Mouse (Mus musculus): ENCODE measurements around the gene Nfasc. TPM values are rescaled to one million over a fixed set of nuclear protein-coding genes. Genes with fewer than 3 reads are reported as not detected.

Gene Nfasc
- polyA plus RNA-seq, 1 experiment from 2014 or later: 0.12 TPM

DNA sequence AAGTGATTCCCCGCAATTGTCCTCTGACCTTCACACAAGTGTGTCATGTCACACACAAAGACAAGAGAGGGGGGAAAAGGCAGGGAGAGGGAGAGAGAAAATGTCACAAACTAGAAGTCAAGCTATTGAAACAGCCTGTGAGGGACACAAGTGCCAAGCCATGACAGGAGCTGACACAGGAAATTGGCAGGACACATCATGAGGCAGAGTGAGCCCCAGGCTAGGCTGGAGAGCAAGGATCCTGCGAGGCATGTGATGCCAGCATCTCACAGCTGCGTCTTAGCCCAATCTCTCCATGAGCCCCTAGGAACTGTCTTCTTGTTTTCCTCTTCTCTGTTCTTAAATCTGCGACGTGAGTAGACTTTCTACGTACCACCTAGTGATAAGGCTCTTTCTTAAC lies 33.4 kb upstream of the Nfasc start:
- 80% methylated on average over 6 of the region's 6 CpGs for WGBS
- Histone ChIP-seq H3K4me2 (ENCODE audit: low read length) (no peak overlapping the region), H3K9me3 (replicated peaks; ENCODE audit: low read length) (no peaks in the 10 kb centered on the region), H3K36me3 (ENCODE audit: insufficient read depth, low read length) (no peaks in the 10 kb centered on the region), H3K4me1 (replicated peaks; ENCODE audit: insufficient read depth, low read length) (no peaks in the 10 kb centered on the region), H3K4me3 (replicated peaks; ENCODE audit: low read depth, low read length) (no peak overlapping the region), H3K27me3 (ENCODE audit: insufficient read depth, low read length) (no peaks in the 10 kb centered on the region), H3K9ac (ENCODE audit: low read depth, low read length) (no peak overlapping the region), H3K27ac (no peak overlapping the region)
- DNase-seq (ENCODE audit: low spot score) (no peak), ATAC-seq (replicated peaks; ENCODE audit: low FRiP score, low read depth) (no peak)
- TF ChIP-seq CTCF (IDR thresholded peaks at IDR 0.05; ENCODE audit: low read depth): no peak

DNA sequence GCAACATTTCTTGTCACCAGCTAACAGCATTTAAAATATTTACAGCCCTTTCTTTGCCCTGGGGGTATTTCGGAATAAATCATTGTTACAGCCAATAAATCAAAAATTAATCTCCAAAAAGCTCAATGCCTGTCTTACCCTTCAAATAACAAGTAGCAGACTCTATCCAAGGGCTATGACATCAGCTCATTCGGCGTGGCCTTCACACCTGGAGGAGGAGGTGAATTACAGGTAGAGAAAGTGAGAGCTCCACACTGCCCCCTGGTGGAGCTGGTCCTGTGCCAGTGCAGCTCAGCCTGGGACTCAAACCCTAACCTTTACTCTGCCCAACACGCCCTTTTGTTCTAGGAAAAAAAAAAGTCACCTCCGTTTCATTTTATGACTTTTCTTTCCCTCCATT lies 29.8 kb upstream of the Nfasc start:
- 34% methylated on average over 5 of the region's 5 CpGs for WGBS
- Histone ChIP-seq H3K4me3 (replicated peaks; ENCODE audit: low read depth, low read length) (no peak overlapping the region), H3K4me1 (replicated peaks; ENCODE audit: insufficient read depth, low read length) (no peaks in the 10 kb centered on the region), H3K27ac (no peak overlapping the region), H3K27me3 (ENCODE audit: insufficient read depth, low read length) (no peaks in the 10 kb centered on the region), H3K4me2 (ENCODE audit: low read length) (no peak overlapping the region), H3K9me3 (replicated peaks; ENCODE audit: low read length) (no peaks in the 10 kb centered on the region), H3K9ac (ENCODE audit: low read depth, low read length) (no peak overlapping the region), H3K36me3 (ENCODE audit: insufficient read depth, low read length) (no peaks in the 10 kb centered on the region)
- DNase-seq (ENCODE audit: low spot score) (peak; percentile 12), ATAC-seq (replicated peaks; ENCODE audit: low FRiP score, low read depth) (no peak)
- TF ChIP-seq CTCF (IDR thresholded peaks at IDR 0.05; ENCODE audit: low read depth): peak; percentile 65

DNA sequence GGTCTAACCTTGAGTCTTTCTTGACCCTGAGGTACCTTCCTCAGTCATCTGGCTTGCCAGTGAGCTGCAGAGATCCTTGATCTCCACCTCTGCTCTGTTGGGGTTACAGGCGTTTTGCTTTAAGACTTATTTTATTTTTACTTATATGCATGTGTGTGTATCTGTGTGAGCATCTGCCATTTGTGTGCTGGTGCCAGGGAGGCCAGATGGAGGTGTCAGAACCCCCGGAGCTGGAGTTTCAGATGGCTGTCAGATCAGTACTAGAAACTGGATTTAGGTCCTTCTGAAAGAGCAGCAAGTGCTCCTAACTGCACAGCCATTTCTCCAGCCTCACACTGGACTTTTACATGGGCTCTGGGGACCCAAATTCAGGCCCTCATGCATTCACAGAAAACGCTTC lies 28.0 kb upstream of the Nfasc start:
- WGBS: 73% methylated on average over 3 of the region's 3 CpGs

DNA sequence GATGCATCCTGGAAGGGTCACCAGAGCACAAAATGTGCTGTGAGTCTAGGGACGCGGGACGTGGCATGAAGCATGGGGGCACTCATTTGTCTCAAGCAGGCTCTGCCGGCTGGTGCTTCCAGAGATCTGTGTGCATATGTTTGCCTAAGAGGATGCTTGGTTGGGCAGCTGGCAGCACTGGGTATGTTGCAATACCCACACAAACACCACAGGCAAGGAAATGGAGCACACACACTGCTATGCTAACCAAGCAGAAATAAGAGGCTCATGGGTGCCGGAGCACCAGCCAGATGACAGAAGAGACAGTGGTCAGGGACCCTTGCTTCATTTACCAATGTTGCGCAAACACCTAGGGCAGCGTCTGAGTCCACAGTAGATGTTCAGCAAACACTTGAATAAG lies 25.8 kb upstream of the Nfasc start:
- H3K27ac ChIP-seq: no peak overlapping the region
- 81% methylated on average over 7 of the region's 7 CpGs for WGBS
- H3K4me1 ChIP-seq (replicated peaks; ENCODE audit: insufficient read depth, low read length): 0 out of 2 replicates have a peak, but pooled peaks cover 4% of the 10 kb centered on the region

More for the DNA sequence above, 28.0 kb upstream of the Nfasc start:
- H3K27ac ChIP-seq: no peak overlapping the region
- no peak overlapping the region for H3K4me3 ChIP-seq (replicated peaks; ENCODE audit: low read depth, low read length)
- 0 out of 2 replicates have a peak, but pooled peaks cover 4% of the 10 kb centered on the region for H3K4me1 ChIP-seq (replicated peaks; ENCODE audit: insufficient read depth, low read length)
- no peak overlapping the region for H3K4me2 ChIP-seq (ENCODE audit: low read length)
- no peak for ATAC-seq (replicated peaks; ENCODE audit: low FRiP score, low read depth)
- DNase-seq (ENCODE audit: low spot score): no peak
- no peaks in the 10 kb centered on the region for H3K36me3 ChIP-seq (ENCODE audit: insufficient read depth, low read length)
- no peak overlapping the region for H3K9ac ChIP-seq (ENCODE audit: low read depth, low read length)
- no peak for TF ChIP-seq CTCF (IDR thresholded peaks at IDR 0.05; ENCODE audit: low read depth)
- no peaks in the 10 kb centered on the region for H3K9me3 ChIP-seq (replicated peaks; ENCODE audit: low read length)
- H3K27me3 ChIP-seq (ENCODE audit: insufficient read depth, low read length): no peaks in the 10 kb centered on the region

DNA sequence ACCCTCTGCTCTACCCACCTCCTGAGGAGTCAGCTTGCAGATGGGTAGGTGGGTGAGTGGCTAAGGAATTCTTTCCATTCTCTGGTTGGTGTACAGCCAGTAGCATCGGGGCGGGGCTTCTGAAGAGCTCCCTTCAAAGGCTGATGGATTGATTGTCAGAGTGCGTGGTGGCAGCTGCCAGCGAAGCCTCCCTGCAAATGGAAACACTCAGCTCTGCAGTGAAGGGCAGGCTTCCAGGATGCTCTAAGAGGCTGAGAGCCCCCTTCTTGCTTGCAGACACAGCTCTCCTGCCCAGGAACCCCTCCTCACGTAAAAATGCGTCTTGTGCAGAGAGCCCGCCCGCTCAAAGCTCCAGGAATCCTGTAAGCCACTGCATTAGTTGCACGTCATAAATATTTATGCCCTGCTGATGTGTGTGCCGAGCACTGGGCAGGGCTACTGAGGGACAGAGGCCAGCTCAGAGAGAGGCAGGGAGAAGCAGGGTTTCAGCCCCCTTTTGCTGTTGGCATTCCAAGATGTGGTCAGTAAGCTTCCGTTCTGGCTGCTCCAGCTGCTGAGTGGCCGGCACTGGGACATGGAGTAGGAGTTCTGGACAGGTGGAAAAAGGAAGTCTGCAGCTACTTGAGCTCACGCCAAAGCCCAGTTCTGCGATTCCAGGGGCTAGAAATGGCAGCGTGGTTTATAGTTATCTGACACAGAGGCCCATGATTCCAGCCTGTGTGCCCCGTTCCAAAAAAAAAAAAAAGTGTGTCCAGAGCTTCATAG lies 24.5 kb upstream of the Nfasc start:
- no peak for DNase-seq (ENCODE audit: low spot score)
- Histone ChIP-seq H3K9me3 (replicated peaks; ENCODE audit: low read length) (no peaks in the 10 kb centered on the region), H3K27ac (no peak overlapping the region), H3K4me1 (replicated peaks; ENCODE audit: insufficient read depth, low read length) (0 out of 2 replicates have a peak, but pooled peaks cover 4% of the 10 kb centered on the region), H3K27me3 (ENCODE audit: insufficient read depth, low read length) (no peaks in the 10 kb centered on the region), H3K36me3 (ENCODE audit: insufficient read depth, low read length) (no peaks in the 10 kb centered on the region), H3K9ac (ENCODE audit: low read depth, low read length) (no peak overlapping the region), H3K4me3 (replicated peaks; ENCODE audit: low read depth, low read length) (no peak overlapping the region), H3K4me2 (ENCODE audit: low read length) (peak overlapping the region; percentile 29; the same call in 1 of the 2 replicates)
- no peak for ATAC-seq (replicated peaks; ENCODE audit: low FRiP score, low read depth)
- TF ChIP-seq CTCF (IDR thresholded peaks at IDR 0.05; ENCODE audit: low read depth): no peak
- WGBS: 18% methylated on average over 16 of the region's 16 CpGs

More for the DNA sequence above, 25.8 kb upstream of the Nfasc start:
- H3K4me3 ChIP-seq (replicated peaks; ENCODE audit: low read depth, low read length): no peak overlapping the region
- no peak overlapping the region for H3K9ac ChIP-seq (ENCODE audit: low read depth, low read length)
- no peak for ATAC-seq (replicated peaks; ENCODE audit: low FRiP score, low read depth)
- H3K36me3 ChIP-seq (ENCODE audit: insufficient read depth, low read length): no peaks in the 10 kb centered on the region
- no peak overlapping the region for H3K4me2 ChIP-seq (ENCODE audit: low read length)
- no peaks in the 10 kb centered on the region for H3K27me3 ChIP-seq (ENCODE audit: insufficient read depth, low read length)
- TF ChIP-seq CTCF (IDR thresholded peaks at IDR 0.05; ENCODE audit: low read depth): no peak
- no peaks in the 10 kb centered on the region for H3K9me3 ChIP-seq (replicated peaks; ENCODE audit: low read length)
- no peak for DNase-seq (ENCODE audit: low spot score)

DNA sequence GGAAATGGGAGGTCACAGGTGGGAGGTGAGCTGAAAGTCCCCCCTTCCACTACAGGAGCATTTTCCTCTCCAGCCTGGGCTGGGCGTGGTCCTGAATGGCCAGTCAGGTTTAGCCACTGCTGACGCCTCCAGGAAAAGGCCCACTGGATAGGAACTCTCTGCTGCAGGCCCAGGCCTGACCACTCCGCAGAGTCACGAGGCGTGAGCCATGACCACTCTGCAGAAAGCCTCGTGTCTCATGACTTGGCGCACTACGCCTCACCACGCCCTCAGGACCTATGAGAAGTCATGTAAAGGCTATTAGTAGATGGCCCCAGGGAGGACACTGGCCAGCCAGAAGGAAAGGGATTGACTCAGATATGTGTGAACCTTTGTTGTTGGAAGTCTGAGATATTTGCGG lies 23.6 kb upstream of the Nfasc start:
- Histone ChIP-seq H3K27ac (no peak overlapping the region), H3K9me3 (replicated peaks; ENCODE audit: low read length) (no peaks in the 10 kb centered on the region), H3K4me1 (replicated peaks; ENCODE audit: insufficient read depth, low read length) (0 out of 2 replicates have a peak, but pooled peaks cover 4% of the 10 kb centered on the region), H3K9ac (ENCODE audit: low read depth, low read length) (no peak overlapping the region), H3K4me2 (ENCODE audit: low read length) (no peak overlapping the region), H3K4me3 (replicated peaks; ENCODE audit: low read depth, low read length) (no peak overlapping the region), H3K36me3 (ENCODE audit: insufficient read depth, low read length) (no peaks in the 10 kb centered on the region), H3K27me3 (ENCODE audit: insufficient read depth, low read length) (no peaks in the 10 kb centered on the region)
- TF ChIP-seq CTCF (IDR thresholded peaks at IDR 0.05; ENCODE audit: low read depth): no peak
- DNase-seq (ENCODE audit: low spot score): no peak
- 73% methylated on average over 10 of the region's 10 CpGs for WGBS
- ATAC-seq (replicated peaks; ENCODE audit: low FRiP score, low read depth): no peak

Data from kidney, postnatal 0 days (tissue).